Mouse (Mus musculus): ENCODE measurements around the gene Fam163b.

- no peak for TF ChIP-seq CTCF (IDR thresholded peaks at IDR 0.05 in 2 of 3, conservative IDR thresholded peaks at IDR 0.05 in 1 of 3; ENCODE audit: control insufficient read depth in 1 of 3, insufficient read depth in 1 of 3, low read depth in 2 of 3, low read length in 3 of 3, poor library complexity in 1 of 3, severe bottlenecking in 1 of 3)
- TF ChIP-seq POLR2A (IDR thresholded peaks at IDR 0.05; ENCODE audit: control insufficient read depth in 1 of 2, insufficient read depth in 1 of 2, low read depth in 1 of 2, low read length in 2 of 2, poor library complexity in 1 of 2): no peak
- no peak for TF ChIP-seq POLR2AphosphoS5 (IDR thresholded peaks at IDR 0.05; ENCODE audit: borderline replicate concordance, low read depth, low read length)
- no peak for TF ChIP-seq MAX (IDR thresholded peaks at IDR 0.05; ENCODE audit: low read length)
- TF ChIP-seq MXI1 (IDR thresholded peaks at IDR 0.05; ENCODE audit: low read depth, low read length): no peak
- TF ChIP-seq ETS1 (IDR thresholded peaks at IDR 0.05; ENCODE audit: low read depth, low read length): no peak
- no peak for TF ChIP-seq MYC (IDR thresholded peaks at IDR 0.05; ENCODE audit: low read depth, low read length)
- TF ChIP-seq GATA1 (IDR thresholded peaks at IDR 0.05; ENCODE audit: low read depth, low read length): no peak
- no peak for TF ChIP-seq ZKSCAN1 (IDR thresholded peaks at IDR 0.05; ENCODE audit: low read depth, low read length)
- TF ChIP-seq MEF2A (IDR thresholded peaks at IDR 0.05; ENCODE audit: extremely low read depth, insufficient replicate concordance, low read depth, low read length, poor library complexity, severe bottlenecking): no peak
Observed at GRCm38 (mm10) chr2:27119766-27120165, 22.5 kb downstream of the Fam163b start.

All from MEL (cell line).